Mouse (Mus musculus) colon, adult 2 months (tissue): ENCODE data around the gene Msrb3. TPM values are rescaled to one million over a fixed set of nuclear protein-coding genes. Genes with fewer than 3 reads are reported as not detected.

ENCODE experiments used
- polyA plus RNA-seq: library from polyadenylated mRNA; depleted of rRNA; stranded (reverse); fragments of >200 nt; gene quantifications from 2 replicates; pipeline ENCODE4 v1.2.3, GENCODE M21; 2012; rRNA removed

The Msrb3 gene
- 16.1 and 16.8 TPM in 2 replicates for polyA plus RNA-seq

DNA sequence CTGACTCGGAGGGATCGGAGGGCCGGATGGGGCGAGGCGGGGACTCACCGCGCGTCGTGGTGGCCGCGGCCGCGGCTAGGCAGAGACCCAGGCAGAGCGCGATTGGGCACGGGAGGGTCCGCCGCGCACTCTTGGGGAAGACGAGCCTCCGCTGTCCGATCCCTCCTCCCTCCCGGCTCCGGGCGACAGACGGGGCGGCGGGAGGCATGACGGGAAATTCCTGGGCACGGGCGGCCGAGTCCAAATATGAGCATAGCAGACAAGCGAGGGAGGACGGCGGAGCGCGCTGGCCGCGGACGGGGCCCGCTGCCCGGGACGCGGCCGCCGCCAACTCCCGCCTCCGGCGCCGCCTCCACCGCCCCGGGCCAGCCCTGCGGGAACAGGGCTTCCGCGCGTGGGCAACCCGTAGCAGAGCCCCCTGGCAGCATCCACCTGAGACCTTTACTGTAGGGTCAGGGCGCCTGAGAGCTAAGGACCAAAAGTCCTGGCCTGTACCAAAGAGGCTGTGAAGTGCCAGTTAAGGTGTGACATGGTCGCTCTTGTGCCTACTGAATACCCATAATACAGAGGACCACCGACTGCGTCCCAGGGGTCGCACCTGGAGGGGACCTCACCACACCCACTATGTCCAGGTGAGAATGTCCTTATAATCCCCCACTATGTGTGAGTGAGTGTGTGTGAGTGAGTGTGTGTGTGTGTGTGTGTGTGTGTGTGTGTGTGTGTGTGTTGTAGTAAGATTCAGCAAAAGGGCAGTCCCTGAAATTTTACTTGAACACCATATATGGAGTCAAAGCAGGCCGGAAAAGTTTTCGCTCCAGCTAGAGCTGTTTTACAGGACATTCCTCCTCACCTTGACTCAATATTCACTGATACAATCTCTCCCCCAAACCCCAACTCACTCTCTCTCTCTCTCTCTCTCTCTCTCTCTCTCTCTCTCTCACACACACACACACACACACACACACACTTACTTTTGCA lies at the start of gene Msrb3:
Msrb3 (minus strand) TSS at position 317 of the 978 bp plus-strand sequence.

Other genes with a start within 250 kb of the Msrb3 start
- 6.7 and 6.8 TPM in 2 replicates for gene Lemd3, start 80.2 kb upstream of the Msrb3 start, polyA plus RNA-seq
- gene Wif1, start 134.9 kb upstream of the Msrb3 start, polyA plus RNA-seq, result 1.8 and 2.0 TPM in 2 replicates